Mouse (Mus musculus) cerebellum, adult 2 months (tissue): ENCODE measurements around the gene Unc5c.

ENCODE experiments used
- CTCF ChIP-seq: fragments of 200-500 bp; IDR thresholded peaks from 2 replicates; pipeline ENCODE4 v1.5.1; 2011; ENCODE audit warnings: low read depth, mild to moderate bottlenecking, control low read depth, low read length, moderate library complexity, borderline replicate concordance; ENCODE audit not compliant: insufficient read depth
- POLR2A ChIP-seq: fragments of 200-500 bp; IDR thresholded peaks from 2 replicates; pipeline ENCODE4 v1.6.1; 2011; ENCODE audit warnings: low read length, control low read depth, borderline replicate concordance; ENCODE audit not compliant: insufficient read depth

- no peak for TF ChIP-seq POLR2A
- no peak for TF ChIP-seq CTCF
Observed at GRCm38 (mm10) chr3:141793755-141794154, 328.7 kb downstream of the Unc5c start.
